Mouse (Mus musculus): ENCODE measurements around the gene Olfr1323.
A peak's percentile ranks its signal among the peaks of the same experiment; 100 is the strongest.

The Olfr1323 gene

GRCm38 (mm10) chrX:50019259-50019658, at the start of gene Olfr1323:
Olfr1323 (minus strand) TSS chrX:50019359.
- DNase-seq (ENCODE audit: low spot score in 2 of 2) = no peak

- DNase-seq (ENCODE audit: low spot score in 2 of 2) = peak; percentile 1 to 5
Measured at GRCm38 (mm10) chrX:50012242-50012641, 6.9 kb downstream of the Olfr1323 start.

All from right cerebral cortex, adult 2 months (tissue).